Mouse (Mus musculus) neural tube, embryonic 13.5 days (tissue): Measurements from ENCODE around the gene Abca8b. TPM values are rescaled to one million over a fixed set of nuclear protein-coding genes. Genes with fewer than 3 reads are reported as not detected.

ENCODE experiments used
- ATAC-seq: fragments of 200-750 bp; cut with Nextera tagmentation; 2 replicates; pipeline ENCODE4 v1.8.0; 2017; ENCODE audit warnings: low read depth, mild to moderate bottlenecking, moderate TSS enrichment, moderate library complexity
- H3K27ac ChIP-seq: fragments of 300-500 bp; sonication (generic); replicated peaks from 2 replicates; pipeline ENCODE4 v1.5.1; 2015; ENCODE audit warnings: moderate library complexity, mild to moderate bottlenecking, inconsistent platforms
- H3K27me3 ChIP-seq: fragments of 300-500 bp; sonication (generic); 2 replicates; pipeline ENCODE4 v1.6.1; 2015; ENCODE audit warnings: mild to moderate bottlenecking, inconsistent platforms
- H3K36me3 ChIP-seq: fragments of 300-500 bp; sonication (generic); 2 replicates; pipeline ENCODE4 v1.6.1; 2015; ENCODE audit warnings: mild to moderate bottlenecking, inconsistent platforms
- H3K4me1 ChIP-seq: fragments of 300-500 bp; sonication (generic); replicated peaks from 2 replicates; pipeline ENCODE4 v1.6.1; 2015; ENCODE audit warnings: inconsistent platforms
- H3K4me2 ChIP-seq: fragments of 300-500 bp; sonication (generic); 2 replicates; pipeline ENCODE4 v1.6.1; 2015; ENCODE audit warnings: inconsistent platforms, mild to moderate bottlenecking, moderate library complexity
- H3K4me3 ChIP-seq: fragments of 300-500 bp; sonication (generic); 2 replicates; pipeline ENCODE4 v1.5.1; 2015; ENCODE audit warnings: mild to moderate bottlenecking, inconsistent platforms
- H3K9ac ChIP-seq: fragments of 300-500 bp; sonication (generic); 2 replicates; pipeline ENCODE4 v1.6.1; 2015; ENCODE audit warnings: moderate library complexity, mild to moderate bottlenecking, inconsistent platforms
- H3K9me3 ChIP-seq: fragments of 300-500 bp; sonication (generic); 2 replicates; pipeline ENCODE4 v1.6.1; 2016; ENCODE audit warnings: inconsistent platforms
- WGBS: fragments of 180-500 bp; shearing (Covaris S2); methylation state at CpG from one replicate; pipeline ENCODE4 v1.1.7; 2015; 5-methylcytosine and 5-hydroxymethylcytosine counted together
- polyA plus RNA-seq: library from polyadenylated mRNA; unstranded; fragments of >200 nt; fragmentation: Nextera tagmentation; extraction: Ambion mirVana; gene quantifications from 2 replicates; pipeline ENCODE4 v1.2.1, GENCODE M21; 2015

Gene Abca8b
- polyA plus RNA-seq, 1 experiment from 2014 or later = 1.8 TPM

DNA sequence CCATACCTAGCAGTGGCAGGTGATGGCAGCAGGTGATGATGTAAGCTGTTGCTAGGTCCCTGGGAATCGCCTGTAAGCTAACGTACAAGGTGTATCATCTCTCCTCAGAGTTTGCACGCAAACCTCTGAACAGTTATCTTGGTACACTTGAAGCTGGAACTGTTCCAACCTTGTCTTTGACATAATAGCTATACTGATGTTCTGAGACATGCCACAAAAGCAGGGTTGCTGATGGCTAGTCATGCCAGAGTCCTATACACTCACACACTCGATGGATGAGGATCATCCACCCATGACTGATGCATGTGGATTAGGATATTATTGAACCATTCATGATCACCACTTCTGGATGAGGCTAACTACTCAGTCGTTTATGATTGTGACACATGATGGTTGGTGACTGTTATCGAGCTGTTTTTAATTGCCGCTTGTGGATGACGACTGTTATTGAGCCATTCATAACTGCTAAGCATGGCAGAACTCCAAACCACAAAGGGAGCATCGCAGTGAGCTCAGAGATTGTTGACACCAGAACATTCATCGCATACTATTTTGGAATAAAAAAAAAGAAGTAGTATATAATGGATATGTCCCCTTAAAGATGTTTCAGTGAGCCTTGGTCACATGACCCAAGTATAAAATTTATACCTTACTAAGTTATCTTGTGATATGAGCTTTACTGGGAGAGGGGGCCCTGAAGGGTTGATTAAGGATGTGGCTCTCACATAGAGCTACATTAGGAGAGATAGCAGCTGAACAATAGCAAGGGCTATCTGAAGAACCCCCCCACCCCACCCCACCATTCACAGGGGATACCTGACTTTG, 87.2 kb downstream of the Abca8b start:
- ATAC-seq = no peak
- no peaks in the 10 kb centered on the region for H3K27me3 ChIP-seq

DNA sequence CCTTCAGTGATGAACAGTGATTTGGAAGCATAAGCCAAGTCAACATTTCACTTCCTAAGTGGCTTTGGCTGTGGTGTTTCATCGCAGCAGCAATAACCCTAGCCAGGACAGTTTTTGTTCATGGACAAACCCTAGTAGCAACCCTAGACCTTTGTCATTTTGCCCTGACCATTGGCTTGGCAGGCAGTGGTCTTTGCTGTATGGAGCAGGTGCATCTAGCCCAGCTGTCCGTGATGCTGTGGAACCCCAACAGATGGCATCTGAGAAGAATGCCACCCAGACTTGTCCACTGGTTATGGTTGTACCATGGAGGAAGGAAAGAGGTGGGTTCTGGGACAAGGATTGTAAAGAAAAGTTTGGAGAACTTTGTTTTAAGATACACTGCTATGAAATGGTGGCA, 88.1 kb downstream of the Abca8b start:
- Histone ChIP-seq H3K36me3 (no peaks in the 10 kb centered on the region), H3K9me3 (no peaks in the 10 kb centered on the region), H3K4me1 (no peaks in the 10 kb centered on the region), H3K27ac (no peak overlapping the region), H3K4me2 (no peak overlapping the region), H3K9ac (no peak overlapping the region), H3K4me3 (no peak overlapping the region), H3K27me3 (no peaks in the 10 kb centered on the region)
- 96% methylated on average over 2 of the region's 2 CpGs for WGBS
- ATAC-seq = no peak

More for the DNA sequence above, 87.2 kb downstream of the Abca8b start:
- Histone ChIP-seq H3K36me3 (no peaks in the 10 kb centered on the region), H3K4me2 (no peak overlapping the region), H3K27ac (no peak overlapping the region), H3K9me3 (no peaks in the 10 kb centered on the region), H3K4me3 (no peak overlapping the region), H3K4me1 (no peaks in the 10 kb centered on the region), H3K9ac (no peak overlapping the region)
- WGBS = 88% methylated on average over 10 of the region's 10 CpGs

DNA sequence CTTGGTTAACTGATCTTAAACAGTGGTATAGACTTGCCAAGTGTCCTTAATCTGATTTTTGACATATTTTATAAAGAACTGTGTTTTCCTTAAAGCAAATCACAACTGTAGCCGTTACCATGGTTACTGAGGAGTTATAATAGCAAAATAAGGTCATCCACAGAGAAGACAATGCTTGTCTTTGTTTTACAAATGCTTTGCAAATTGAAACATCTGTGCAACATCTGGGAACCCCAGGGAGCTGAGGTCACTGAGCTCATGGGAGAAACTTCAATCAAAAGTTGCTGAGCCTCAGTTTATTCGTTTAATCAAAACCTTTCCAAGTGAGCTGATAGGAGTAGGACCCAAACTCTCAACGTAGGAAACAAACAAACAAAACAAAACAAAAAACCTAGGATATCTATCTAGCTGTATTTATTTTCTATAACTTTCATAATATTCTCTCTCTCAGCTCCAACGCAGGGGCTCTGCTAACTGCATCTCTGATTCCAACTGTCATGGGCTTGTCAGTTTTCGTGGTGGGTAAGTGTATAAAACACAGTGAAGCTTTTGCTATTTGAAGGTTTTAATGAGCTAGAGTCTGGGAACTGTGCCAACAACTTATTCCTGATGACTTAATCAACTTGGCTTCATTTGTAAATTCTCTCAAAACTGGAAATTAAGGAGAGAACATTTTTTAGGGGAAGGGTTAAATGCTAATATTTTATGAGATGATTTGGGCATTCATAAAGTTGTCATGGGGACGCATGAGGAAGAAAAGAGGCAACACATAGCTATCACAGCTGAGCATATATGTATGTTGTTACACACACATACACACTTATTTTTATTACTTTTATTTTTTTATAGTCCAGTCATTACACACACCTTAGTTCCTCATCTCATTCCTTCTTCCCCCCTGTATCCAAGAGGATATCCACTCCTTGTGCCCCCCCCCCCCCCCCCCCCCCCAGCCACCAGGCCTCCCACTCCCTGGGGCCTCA, 92.7 kb downstream of the Abca8b start:
- Histone ChIP-seq H3K27ac (0 out of 2 replicates have a peak overlapping the region, but pooled peaks have one; percentile 13), H3K4me3 (no peak overlapping the region), H3K9me3 (no peaks in the 10 kb centered on the region), H3K9ac (no peak overlapping the region), H3K27me3 (no peaks in the 10 kb centered on the region), H3K4me2 (no peak overlapping the region), H3K36me3 (no peaks in the 10 kb centered on the region), H3K4me1 (no peaks in the 10 kb centered on the region)
- ATAC-seq = no peak
- 47% methylated on average over 6 of the region's 6 CpGs for WGBS

DNA sequence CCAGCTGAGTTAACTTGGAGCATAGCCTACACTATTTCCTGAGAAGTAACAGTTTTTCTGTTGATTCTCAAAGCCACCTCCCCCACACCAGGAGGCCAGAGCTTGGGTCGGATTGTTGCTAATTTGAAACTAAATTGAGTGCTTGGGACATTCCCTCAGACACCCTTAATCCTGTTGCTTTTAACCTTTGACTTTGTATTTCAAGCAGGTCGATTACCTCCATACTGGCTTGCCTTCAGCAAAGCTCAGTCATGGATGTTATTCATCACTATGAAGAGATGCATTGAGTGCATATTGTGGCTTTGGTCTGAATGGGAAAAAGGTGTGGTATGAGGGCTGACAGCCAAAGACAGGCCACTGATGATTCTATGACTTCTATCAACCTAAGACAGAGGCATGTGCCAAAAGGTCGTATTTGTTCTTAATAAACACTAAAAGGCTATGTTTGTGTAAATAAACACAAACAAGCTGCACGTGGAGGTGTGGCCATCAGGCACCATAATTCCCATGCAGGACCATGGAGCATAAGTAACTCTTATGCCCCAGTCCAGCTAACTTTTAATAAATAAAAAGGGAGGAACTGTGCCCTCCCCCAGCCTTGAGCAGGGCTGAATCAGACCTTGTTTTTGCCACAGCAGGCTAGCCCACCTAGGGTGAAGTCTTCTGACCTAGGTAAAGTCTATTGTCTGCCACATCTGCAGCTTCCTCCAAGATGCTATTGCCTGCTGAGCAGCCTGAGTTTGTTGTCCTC, 95.0 kb downstream of the Abca8b start:
- WGBS = 50% methylated on average over 4 of the region's 4 CpGs
- no peaks in the 10 kb centered on the region for H3K36me3 ChIP-seq
- H3K27me3 ChIP-seq = no peaks in the 10 kb centered on the region
- no peak overlapping the region for H3K4me3 ChIP-seq
- no peaks in the 10 kb centered on the region for H3K9me3 ChIP-seq
- no peak overlapping the region for H3K27ac ChIP-seq
- ATAC-seq = no peak
- H3K9ac ChIP-seq = no peak overlapping the region
- H3K4me2 ChIP-seq = no peak overlapping the region
- no peaks in the 10 kb centered on the region for H3K4me1 ChIP-seq

DNA sequence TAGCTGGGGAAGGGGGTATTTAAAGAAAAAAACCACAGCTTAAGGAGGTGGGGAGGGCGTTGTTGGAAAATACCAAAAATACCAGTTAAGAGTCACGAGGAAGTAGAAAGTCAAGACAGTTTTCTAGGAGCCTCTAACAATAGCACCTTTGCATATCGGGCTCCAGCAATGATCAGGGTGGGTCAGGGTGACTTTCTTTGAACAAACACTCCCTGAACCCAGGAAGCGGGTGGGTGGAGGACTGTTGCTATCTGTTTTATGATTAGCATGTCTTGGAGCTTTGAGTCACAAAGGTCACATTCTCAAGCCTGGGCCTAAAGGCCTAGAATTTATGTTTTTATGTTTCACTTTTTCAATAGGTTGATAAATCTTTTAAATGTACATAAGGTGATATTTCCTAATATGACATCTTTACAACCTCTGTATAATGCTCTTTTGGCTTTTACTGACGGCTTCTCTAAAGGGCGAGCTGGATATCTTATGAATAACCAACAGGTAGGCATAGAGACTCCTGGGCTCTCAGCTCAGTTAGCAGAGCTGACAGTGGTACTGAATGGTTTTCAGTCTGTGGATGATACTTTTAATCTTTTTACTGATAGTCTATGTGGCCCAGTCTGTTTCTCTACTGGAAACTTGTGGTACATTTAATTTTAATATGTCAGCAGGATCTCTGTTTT, 96.7 kb downstream of the Abca8b start:
- Histone ChIP-seq H3K4me2 (no peak overlapping the region), H3K9me3 (no peaks in the 10 kb centered on the region), H3K4me1 (no peaks in the 10 kb centered on the region), H3K36me3 (no peaks in the 10 kb centered on the region), H3K27me3 (no peaks in the 10 kb centered on the region), H3K27ac (no peak overlapping the region), H3K9ac (no peak overlapping the region), H3K4me3 (no peak overlapping the region)
- ATAC-seq = no peak
- 90% methylated on average over 6 of the region's 6 CpGs for WGBS

DNA sequence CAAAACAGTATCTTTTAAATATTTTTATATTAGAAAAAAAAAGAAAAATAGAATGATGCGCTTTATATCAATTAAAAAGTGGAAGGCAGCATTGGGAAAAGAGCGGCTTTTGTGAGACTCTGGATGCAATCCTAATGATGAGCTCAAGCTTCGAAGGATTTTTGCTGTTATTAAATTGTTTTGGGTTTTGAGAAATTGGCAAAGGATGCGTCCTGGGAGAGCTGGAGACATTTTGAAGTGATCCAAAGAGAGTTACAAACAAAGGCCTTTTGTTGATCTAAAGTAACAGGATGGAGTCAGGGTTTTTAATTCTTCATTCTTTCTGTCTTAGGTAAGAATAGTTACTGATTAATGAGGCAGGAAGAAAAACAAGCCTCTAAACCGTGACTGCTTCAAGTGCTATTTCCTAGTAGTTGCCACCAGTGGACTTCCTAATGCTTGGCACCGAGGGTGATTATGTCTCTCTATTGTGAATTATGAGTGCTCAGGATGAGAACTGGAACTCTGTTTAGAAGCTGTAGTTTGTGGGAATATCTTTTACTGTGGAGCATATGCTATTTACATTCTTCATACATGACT, 99.6 kb downstream of the Abca8b start:
- H3K9ac ChIP-seq = no peak overlapping the region
- no peak for ATAC-seq
- WGBS = 59% methylated on average over 6 of the region's 6 CpGs

DNA sequence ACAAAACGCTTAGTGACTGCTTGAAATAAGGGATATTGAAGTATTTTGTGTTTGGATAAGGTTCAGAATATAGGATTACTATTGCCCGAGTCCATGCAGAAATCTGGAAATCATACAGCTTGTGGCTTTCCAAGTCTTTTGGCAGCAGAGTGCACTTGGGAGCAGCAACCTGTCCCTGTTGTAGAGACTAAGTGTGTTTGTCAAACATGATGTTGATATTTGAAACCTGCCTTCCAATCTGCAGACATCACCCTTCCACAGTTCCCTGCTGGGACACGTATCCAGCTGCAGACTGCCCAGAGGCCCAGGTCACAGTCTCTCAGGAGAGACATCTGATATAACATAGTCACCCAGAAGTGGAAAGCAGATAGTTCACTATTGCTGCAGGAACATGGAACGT, 100.1 kb downstream of the Abca8b start:
- ATAC-seq = no peak
- WGBS = 82% methylated on average over 4 of the region's 4 CpGs

More for the DNA sequence above, 99.6 kb downstream of the Abca8b start:
- no peak overlapping the region for H3K4me3 ChIP-seq
- H3K4me1 ChIP-seq = no peaks in the 10 kb centered on the region
- no peaks in the 10 kb centered on the region for H3K27me3 ChIP-seq
- H3K36me3 ChIP-seq = no peaks in the 10 kb centered on the region
- H3K4me2 ChIP-seq = no peak overlapping the region
- no peaks in the 10 kb centered on the region for H3K9me3 ChIP-seq
- no peak overlapping the region for H3K27ac ChIP-seq

DNA sequence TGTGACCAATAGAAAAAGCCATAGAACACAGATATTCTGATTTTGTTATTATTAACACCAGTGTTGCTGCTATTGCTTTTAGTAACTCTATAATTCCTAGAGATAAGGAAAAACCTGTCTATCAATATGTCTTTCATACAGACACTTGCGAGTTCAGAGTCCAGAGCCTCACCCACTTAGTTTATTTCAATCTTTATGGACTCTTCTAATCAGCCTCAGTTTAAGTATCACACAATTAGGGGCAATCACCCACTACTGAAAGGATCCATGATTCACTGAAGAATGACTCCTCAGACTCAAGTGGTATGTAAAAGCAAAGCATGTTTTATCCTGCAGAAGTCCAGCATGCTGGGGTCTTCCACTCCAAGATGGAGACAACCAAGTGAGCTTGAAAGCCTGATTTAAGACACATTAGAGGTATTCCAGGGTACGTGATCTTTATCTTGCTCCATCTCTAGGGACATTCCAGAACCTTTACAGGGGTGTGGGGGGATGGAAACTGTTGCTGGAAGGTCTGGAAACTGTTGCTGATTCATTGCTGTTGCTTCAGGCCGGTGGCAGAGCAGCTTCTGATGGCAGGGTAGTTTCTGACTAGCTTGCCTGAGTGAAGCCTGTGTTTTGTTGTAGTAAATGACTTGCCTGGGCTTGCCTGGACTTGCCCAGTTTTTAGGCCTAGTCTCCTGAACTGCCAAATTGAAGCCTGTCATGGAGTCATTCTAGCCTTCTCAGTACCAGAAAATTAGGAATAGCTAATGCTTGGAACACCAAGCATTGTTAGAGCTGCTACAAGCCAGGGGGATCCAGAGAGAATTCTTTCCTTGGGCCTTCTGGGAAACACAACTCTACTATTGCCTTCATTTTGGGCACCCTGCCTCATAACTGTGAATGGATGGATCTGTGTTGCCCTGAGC, 101.5 kb downstream of the Abca8b start:
- Histone ChIP-seq H3K4me1 (no peaks in the 10 kb centered on the region), H3K4me3 (no peak overlapping the region), H3K27me3 (no peaks in the 10 kb centered on the region), H3K4me2 (no peak overlapping the region), H3K27ac (no peak overlapping the region), H3K36me3 (no peaks in the 10 kb centered on the region), H3K9me3 (no peaks in the 10 kb centered on the region), H3K9ac (no peak overlapping the region)
- ATAC-seq = no peak
- 91% methylated on average over 3 of the region's 3 CpGs for WGBS

More for the DNA sequence above, 100.1 kb downstream of the Abca8b start:
- no peak overlapping the region for H3K4me2 ChIP-seq
- no peaks in the 10 kb centered on the region for H3K36me3 ChIP-seq
- no peaks in the 10 kb centered on the region for H3K4me1 ChIP-seq
- no peaks in the 10 kb centered on the region for H3K27me3 ChIP-seq
- H3K4me3 ChIP-seq = no peak overlapping the region
- H3K27ac ChIP-seq = no peak overlapping the region
- no peak overlapping the region for H3K9ac ChIP-seq
- H3K9me3 ChIP-seq = no peaks in the 10 kb centered on the region

DNA sequence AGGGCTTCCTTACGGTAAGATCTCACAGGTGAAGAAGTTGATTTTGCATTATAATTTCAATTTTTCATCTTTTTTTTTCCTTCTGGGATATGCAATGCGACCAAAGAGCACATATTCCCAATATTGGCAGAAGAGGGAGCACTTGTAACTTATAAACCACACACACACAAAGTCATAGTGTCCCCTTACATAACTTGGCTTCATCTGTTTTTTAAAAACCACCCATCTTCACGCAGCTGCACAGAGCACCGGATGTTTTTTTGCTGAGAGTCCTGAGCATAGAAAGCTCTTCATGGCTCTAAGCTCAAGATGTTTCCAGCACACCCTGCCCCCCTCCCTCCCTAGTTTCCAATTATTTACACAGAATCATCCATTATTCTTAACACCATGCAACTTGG, 103.7 kb downstream of the Abca8b start:
- Histone ChIP-seq H3K4me2 (no peak overlapping the region), H3K27ac (no peak overlapping the region), H3K27me3 (no peaks in the 10 kb centered on the region), H3K36me3 (no peaks in the 10 kb centered on the region), H3K4me3 (no peak overlapping the region), H3K9me3 (no peaks in the 10 kb centered on the region), H3K9ac (no peak overlapping the region), H3K4me1 (no peaks in the 10 kb centered on the region)
- ATAC-seq = no peak
- 84% methylated on average over 4 of the region's 4 CpGs for WGBS

DNA sequence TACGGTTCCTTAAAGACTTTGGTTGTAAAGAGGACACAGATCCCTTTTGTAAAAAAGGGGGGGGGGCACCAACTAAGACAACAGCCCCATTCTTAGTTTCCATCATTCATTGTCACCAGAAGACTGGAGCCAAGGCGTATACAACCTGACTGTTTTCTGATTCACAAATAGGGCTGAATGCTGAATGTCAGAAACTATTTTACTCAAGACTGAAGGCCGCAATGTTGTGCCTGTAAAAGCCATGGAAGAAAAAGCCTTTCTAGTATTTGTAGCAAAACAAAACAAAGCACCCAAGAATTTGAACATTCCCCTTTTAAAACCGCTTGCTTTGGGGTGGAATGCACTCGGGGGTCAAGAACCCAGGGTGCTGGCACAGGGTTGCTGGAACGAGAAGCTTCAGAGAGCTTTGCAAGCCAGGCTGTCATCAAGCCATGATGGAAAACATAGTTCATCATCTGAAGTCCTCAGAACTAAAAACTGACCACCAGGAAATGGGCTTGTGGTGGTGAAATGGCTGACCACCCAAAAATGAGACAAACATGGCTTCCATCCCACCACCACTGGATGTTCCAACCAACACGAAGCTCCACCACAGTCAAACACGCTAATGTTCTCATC, 104.2 kb downstream of the Abca8b start:
- no peak overlapping the region for H3K4me3 ChIP-seq
- no peak for ATAC-seq
- no peaks in the 10 kb centered on the region for H3K36me3 ChIP-seq
- H3K27ac ChIP-seq = no peak overlapping the region
- H3K9ac ChIP-seq = no peak overlapping the region
- H3K4me1 ChIP-seq = no peaks in the 10 kb centered on the region
- H3K9me3 ChIP-seq = no peaks in the 10 kb centered on the region
- H3K27me3 ChIP-seq = no peaks in the 10 kb centered on the region
- no peak overlapping the region for H3K4me2 ChIP-seq
- WGBS = 69% methylated on average over 8 of the region's 8 CpGs
